Mouse (Mus musculus): ENCODE results near the gene Adh1.
A peak's percentile ranks its signal among the peaks of the same experiment; 100 is the strongest.

The Adh1 gene

DNA sequence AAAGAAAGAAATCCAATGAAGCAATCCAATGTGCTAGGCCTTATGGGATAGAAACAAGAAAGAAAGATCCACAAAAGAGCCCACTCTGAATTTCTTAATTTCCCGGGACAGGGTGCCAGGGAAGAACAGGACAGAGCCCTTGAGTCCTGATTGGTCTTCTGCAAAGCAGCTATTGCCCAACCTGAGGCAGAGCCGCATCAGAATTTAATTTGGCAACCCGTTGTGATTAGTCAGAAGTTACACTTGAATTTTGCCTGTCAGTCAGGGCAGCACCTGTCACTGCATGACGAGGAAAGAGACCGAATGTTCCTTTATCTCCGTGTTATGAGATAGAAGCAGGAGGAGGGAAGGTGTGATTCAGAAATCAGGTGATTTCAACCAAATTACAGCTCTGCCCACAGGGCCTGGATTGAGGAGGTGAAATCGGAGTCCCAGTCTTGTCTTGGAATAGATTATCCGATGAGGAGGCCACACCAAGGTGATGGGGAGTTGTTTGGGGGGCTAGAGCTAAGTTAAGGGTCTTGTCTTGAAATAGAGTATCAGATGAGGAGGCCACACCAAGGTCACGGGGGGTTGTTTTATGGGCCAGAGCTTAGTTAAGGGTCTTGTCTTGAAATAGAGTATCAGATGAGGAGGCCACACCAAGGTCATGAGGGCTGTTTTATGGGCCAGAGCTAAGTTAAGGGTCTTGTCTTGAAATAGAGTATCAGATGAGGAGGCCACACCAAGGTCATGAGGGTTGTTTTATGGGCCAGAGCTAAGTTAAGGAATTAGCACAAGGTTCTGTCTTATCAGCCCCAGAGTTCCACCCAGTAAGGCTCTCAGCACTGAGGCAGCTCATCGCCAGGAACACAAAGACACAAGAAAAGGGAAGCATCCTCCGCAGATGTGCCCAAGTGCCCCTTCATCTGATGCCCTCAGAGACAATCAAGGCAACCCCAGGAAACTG lies at the start of gene Adh1:
TSS of gene Adh1 (plus strand) at position 271 of the 949 bp plus-strand sequence.
- no peak for DNase-seq

DNA sequence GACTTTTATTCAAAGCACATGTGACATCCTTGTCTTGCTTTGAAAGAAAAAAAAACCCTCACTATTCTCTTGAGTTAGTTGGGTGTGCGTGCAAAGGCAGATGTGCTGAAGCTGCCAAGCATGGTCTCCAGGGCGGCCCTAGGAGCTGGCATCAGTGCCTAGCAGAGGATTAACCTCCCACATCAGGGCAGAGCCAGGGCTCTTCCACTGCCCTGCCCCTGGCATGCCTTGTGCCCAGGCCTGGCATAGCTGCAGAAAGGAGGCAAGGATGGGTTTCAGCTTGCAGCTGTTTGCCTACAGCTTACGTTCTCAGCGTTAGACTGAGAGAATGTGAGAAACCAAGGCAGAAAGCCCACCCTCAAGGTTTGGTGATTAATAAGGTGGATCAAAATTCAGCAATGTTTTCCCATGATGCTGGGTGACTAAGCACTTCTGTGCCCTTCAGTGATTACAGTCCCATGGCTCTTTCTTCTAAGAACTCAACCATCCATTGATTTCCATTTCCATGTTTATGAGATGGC lies 48.3 kb upstream of the Adh1 start:
- DNase-seq: no peak

DNA sequence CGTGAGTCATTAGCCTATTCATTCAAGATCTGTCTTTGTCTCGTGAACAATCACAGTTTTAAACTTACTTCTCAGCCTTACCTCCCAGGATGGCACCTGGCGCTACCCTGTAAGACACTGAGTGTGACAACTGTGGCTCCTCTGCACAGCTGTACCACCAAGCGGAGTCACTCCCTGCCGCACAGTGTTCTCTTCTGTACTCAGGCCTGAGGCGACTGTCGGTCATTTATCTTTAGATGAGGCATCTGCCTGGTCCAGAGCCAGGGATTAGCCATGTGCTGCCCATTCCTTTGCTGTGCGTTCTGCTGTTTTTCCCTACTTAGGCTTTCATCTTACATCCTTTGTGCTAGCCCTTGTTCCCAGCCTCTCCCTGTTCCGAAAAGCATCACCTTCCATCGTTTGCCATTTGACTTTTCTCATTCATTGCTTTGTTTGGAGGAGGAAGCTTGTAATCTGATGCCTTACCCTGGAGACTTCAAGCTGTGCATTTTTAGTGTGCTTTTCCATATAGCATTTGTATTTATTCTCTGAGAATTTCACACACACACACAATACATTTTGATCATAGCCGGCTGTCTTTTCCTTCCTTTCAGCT lies 45.3 kb upstream of the Adh1 start:
- DNase-seq: no peak

DNA sequence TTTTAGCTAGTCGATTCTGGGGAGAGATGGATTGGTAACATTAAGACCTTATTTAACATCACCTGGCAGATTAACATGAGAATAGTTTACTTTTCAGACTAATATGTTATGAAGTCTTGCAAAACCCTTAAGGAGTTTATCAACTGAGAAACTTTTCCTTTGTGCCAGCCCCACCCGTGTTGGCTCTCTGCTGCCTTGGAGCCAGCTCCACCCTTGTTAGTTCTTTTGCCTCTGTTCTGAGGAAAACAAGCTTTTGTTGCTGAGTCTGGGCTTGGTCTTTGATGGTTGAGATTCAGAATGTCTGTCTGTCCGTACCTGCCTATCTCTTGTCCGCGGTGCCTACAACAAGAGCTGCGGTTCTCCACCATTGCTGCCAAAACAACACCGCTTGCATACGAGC lies 44.7 kb upstream of the Adh1 start:
- no peak for DNase-seq

DNA sequence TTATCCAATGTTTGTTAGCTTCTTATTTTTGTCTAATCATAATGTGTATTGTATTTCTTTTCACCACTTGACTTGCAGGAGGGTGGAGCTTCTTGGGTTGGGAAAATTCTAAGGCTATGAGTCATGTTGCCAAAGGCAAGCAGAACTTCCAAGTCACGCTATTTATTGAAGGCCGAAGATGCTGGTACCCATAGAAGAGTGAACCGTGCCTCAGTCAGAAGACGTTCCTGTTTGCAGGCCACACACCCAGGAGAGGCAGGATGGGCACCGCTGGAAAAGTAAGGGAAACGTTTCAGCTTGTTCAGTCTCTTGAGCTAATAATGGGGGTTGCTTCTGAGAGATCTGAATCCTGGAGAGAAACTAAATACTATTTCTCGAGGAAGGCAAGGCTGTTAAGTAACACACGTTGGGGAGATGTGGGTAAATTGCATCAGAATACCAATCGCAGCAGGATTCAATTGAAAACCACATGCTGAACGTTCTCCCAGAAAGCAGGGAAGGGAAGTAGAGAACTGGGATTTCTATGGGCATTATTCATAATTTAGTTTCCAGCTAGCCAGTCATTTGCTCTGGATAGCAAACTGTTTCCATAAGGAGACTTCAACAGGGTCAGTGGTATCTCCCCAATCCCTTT lies 43.0 kb upstream of the Adh1 start, which contains the start of gene Adh7:
TSS of gene Adh7 (plus strand) at position 130 of the 634 bp plus-strand sequence.
- DNase-seq: no peak

DNA sequence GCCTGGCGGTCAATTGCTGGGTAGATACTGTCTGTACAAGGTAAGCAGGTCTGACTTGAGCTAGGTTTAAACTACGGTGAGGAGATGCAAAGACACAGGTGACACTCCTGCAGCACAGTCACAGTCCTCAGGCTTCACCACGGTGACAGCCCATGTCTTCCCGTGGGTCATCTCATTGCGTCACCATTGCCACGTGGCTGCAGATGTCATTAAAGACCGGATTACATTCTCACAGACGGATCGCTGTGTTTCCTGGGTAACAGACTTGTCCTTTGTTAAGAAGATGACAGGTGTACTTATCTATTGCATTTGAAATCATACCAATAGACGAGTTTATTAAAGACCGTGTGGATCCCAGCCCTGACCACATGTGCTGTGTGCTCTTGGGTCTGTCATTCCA lies 39.7 kb upstream of the Adh1 start:
- DNase-seq: no peak

DNA sequence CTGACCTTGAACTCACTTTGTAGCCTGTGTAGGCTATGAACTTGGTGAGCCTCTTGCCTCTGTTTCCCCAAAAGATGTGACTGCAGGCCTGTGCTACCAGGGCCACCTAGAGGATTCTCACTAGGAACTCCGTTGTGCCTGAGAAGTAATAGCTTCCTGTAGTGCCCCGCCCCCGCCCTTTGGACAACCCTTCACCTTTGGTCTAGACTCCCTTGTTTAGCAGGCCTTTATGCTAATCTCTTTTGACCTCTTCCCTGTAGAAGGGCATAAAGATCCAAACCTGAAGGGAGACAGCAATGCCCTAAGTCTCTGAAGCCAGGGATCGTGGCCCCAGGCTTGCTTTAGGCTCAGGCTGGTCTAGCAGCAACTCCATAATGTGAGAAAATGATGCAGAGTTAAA lies 38.3 kb upstream of the Adh1 start:
- no peak for DNase-seq

DNA sequence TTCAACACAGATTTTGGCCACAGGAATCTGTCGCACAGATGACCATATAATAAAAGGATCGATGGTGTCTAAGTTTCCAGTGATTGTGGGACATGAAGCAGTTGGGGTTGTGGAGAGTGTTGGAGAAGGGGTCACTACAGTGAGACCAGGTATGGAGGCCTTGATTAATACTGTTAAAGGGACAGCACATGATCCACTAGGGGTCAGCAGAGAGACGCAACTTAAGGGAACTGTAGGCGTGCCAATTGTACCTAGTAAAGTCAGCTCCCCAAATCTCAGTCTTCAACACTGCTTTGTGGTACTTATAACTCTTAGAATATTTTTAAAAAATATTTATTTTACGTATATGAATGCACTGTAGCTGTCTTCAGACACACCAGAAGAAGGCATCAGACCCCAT lies 37.8 kb upstream of the Adh1 start:
- peak; percentile 26 for DNase-seq

DNA sequence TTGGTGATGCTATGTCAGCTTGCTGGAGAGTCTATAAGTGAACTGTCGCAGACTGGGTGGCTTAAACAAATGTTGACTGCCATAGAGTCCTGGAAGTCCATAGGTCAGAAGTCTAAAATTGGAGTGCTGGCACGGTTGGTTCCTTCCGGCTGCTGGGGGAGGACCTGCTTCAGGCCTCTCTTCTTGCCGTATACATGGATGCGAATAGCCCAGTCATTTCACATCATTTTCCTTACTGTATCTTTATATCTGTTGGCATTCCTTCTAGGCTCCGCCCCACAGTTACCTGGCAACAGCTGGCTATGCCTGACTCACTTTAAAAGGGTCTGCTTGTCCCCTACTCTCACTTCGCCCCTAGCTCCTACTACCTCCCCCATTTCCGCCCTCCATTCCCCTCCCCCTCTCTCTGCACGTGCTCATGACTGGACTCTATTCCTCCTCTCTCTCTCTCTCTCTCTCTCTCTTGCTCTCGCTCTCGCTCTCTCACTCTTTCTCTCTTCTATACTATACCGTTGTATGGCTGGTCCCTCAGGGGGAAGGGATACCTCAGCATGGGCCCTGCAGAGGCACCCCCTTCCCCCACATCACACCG lies 36.3 kb upstream of the Adh1 start:
- no peak for DNase-seq

DNA sequence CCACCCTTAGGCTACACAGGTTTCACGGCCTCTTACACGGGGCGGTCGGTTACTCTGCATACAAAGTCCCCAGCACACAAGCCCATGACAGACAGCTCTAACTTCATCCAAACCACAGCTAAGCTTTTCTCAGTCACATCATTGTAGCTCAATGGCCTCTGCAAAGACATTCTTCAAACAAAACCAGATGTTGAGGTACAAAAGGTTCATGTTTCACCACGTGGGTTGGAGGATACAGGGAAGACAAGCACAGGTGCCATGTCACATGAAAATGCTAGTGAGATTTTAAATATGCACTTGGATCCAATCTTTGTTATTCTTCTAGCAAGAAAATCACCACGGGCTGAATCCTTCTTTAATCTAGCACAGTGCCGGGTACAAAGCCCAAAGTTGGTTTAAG lies 35.5 kb upstream of the Adh1 start:
- no peak for DNase-seq

DNA sequence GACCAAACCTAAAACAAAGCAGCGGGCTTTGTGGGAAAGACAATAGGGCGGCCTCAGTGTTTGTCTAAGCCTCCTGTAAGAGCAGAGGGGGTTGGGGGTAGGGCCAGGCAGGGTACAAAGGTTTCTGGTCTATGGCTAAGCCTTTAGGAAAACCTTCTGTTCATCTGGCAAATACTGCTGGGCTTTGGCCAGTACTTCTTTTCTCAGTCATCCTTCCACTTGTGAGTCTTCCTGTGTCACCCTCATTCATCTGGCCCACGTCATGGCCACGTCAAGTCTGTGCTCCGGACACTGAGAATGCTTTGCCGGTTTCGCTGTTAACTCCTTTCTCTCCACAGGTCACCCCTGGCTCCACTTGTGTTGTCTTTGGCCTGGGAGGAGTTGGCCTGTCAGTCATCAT lies 34.9 kb upstream of the Adh1 start:
- no peak for DNase-seq

DNA sequence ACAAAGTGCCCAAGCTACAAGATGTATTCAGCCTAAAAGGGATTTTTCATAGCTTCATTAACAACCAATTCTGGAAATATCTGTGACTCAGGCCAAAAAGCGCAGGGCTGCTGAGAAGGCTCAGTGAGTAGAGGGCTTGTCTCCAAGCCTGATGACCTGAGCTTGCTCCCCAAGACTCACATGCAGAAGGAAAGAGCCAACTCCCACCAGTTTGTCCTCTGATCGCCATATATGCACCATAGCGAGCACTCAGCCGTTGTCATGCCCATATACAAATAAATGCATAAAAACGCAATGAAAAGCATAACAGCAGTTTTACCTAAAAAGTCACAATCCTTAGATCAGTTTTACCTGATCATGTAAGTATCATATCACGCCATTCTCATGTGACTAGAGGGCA lies 34.3 kb upstream of the Adh1 start:
- DNase-seq: no peak

DNA sequence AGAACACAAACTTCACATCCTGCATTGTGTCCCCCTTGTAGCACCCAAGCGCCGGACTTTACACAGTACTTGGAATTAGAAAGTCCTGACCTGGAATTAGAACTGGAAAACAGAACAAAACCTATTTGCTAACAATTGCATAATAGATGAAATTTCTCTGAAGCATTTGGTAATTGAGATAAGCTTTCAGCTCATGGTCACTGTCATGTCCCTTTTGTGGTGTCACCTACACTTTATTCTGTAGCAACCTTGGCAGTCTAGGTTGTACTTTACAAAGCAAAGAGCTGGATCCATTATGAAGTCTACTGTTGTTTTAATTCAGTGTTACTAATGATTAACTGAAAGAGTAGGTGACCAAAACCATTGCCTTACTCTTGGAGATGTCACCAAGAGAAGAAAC lies 33.7 kb upstream of the Adh1 start:
- no peak for DNase-seq

DNA sequence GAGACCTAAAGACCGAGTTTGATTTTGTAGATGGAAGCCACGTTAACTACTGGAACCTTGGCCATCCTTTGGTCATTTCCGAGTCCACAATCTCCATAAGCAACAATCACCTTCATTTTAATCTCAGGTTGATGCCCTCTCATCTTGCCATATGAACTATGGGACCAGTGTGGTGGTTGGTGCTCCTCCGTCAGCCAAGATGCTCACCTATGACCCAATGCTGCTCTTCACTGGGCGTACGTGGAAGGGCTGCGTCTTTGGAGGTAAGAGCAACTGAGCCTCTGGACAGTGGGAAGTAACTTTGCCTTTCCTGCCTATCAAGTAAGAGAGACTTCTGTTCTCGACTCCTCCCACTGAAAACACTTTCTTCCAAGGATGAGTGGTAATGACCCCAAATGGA lies 33.0 kb upstream of the Adh1 start:
- no peak for DNase-seq

DNA sequence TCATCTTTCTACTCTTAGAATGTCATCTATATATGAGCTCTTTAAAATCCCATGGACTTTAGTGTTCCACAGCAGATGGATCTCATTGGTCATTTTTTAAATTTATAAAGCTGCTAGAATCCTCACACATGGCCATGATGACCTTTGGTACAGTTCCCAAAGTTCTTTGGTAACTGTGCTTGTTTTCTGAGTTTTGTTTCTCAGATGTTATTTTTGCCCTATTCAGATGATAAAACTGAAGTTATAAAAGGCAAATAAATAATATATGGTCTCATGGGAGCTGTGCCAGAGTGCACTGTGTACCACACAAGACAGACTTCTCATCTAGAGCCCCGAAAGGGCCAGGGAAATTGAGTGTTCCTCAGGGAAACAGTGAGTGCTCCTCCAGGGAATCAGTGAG lies 31.3 kb upstream of the Adh1 start:
- DNase-seq: no peak

DNA sequence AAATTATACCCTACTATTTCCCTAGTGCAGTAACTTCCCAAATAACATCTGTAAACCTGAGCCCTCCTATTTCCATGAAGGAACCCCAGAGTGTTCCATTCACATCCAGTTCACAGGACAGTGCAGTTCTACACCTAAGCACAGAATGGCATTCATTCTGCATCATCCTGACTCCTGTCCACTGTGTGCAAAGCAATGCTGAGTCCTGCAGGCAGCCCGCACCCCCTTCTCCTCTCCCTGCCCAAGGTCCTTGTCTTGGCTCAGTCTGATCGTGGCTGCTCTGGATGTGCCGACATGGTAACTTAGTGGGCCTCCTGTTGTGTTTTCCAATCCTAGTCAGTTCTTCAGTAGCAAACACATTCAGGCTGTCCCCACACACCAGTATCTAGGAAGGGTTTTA lies 30.5 kb upstream of the Adh1 start:
- no peak for DNase-seq

DNA sequence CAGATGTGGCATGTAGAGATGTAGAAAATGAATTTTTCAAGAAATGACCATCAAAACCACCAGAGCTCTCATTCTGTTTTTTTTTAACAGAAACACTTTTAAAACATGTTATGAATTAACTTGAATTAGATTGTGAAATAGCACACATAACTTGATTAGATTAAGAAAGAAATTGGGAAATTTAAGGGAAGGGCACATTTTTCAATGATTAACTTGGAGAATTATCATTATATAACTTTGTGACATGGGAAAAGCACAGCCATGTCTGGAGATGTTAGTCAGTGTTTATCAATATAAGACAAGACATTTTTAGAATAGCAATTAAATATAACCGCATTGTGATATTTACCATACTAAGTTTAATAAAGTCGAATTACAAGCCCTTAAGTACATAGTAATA lies 29.3 kb upstream of the Adh1 start:
- no peak for DNase-seq

DNA sequence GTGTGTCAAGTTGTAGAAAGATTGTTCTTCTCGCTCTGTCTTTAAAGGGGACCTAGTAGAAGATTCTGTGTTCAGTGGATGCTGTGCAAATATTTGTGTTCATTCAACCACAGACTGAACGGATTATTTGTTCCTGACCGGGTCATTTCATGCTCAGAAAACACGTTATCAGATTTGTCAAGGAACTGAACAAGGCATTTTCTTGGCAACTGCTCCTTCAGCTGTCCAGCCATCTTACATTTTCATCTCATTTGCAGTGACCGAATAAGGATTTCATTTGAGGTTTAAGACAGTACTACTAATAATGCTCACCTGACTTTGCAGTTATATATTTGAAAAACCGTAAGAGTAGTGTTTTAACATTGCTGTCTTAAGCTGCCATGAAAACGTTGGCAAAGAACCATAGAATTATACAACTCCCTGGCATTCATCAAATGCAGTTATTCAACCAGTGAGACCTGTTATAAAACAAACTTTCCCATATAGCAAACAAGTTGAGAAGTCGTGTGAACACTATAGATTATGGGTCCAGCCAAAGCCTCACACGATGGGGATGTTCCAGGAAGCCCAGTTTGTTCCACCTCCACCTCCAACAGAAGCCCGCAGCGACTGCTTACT lies 24.1 kb upstream of the Adh1 start:
- no peak for DNase-seq

DNA sequence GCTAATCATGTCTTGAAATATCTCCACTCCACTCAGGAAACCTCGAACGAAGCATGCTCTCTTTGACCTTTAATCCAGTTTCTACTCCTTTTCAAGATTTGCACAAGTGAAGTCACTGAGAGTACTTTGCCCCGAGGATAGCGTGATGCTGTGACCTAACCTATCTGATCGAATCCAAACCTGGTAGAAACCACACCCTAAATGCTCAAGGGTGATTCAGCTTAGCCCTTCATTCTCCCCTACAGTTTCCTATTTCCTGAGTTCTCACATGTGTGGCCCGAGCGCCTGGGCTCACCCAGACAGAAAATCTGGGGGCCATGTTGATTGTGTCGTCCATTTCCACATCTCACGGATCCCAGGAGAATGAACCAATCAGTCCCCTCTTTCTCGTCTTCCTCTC lies 22.7 kb upstream of the Adh1 start:
- no peak for DNase-seq

DNA sequence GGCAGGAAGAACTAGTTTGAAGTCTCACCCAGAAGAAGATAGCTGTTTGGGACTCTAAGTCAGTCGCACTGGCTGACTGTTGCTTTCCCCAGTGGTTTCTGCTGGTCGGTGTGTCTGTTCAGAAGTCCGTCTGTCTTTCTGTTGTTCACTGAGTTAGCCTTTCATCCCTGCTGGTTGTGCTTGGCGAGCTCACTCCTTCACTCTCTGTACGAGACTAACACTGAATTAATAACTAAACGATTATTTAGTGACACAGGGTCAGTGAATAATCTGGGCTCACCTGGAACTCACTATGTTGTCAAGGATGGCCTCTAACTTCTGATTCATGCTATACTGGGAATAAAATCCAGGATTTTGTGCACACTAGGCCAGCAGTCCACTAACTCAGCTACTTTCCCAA lies 21.3 kb upstream of the Adh1 start:
- DNase-seq: no peak

DNA sequence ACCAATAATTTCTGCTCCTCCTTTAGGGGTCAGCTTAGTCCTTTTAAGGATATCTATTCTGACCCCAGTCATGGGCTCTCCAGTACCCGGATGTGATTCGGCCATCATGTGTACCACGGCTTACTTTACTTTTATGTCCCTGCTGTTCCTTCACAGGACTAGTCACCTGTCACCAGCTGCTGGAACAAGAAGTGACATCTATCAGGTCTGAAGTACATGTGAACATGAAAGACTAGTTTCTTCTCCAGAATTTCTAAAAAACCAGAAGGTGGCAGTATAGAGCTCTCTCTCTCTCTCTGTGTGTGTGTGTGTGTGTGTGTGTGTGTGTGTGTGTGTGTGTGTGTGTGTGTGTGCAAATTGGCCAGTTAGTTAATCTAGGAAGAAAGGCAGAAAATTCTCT lies 20.4 kb upstream of the Adh1 start:
- DNase-seq: no peak

DNA sequence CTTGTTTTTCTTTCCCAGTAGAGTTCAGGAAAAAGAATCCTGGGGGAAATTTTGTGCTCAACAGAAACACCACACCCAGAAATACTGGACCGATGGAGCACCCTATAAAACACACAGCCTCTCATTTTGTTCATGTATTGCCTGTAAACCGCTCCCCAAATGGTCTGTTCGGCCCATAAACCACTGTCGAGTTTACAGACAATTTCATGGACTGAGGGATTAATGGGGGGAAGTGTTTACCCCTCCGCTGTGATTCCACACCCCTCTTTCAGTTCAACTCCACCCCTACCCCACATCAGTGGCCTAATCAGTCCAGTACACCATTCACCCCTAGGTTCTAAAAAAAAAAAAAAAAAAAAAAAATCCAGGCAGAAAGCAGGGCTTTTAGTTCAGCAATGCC lies 19.8 kb upstream of the Adh1 start:
- DNase-seq: no peak

DNA sequence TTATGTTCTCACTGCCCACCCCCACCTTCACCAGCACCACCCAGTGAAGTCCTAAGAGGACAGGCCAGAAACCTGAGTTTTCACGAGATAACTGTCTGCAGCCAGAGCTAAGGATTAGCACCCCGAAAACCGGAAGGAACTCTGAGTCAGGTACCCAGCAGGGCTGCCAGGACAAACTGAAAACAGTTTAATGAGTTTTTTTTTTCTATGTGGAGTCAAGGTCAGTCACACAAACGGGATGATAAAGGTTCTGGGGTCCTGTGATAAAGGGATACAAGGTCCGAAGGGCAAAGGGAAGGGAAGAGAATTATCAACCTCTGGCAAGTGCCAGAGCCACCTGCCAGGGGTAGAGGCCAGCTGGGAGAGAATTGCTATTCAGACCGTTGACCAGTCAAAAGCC lies 19.4 kb upstream of the Adh1 start:
- DNase-seq: no peak

Measured in cerebellum, adult 8-10 months (tissue).